Mouse (Mus musculus) heart, embryonic 14.5 days (tissue): ENCODE measurements at regions not wholly inside any gene's neighbourhood (a gene's known extent, or its start where the extent isn't known, plus 50 kb on each side); places are given as distances from the start of the nearest gene placed in this dataset.

ENCODE experiments used
- ATAC-seq: fragments of 200-750 bp; cut with Nextera tagmentation; 2 replicates; pipeline ENCODE4 v1.8.0; 2017; ENCODE audit warnings: low read depth, moderate TSS enrichment; ENCODE audit not compliant: insufficient number of reproducible peaks, insufficient read depth, low FRiP score
- H3K27ac ChIP-seq, 2 experiments: fragments of 200-500 bp in 1 of 2; fragments of 300-500 bp in 1 of 2; sonication (generic) in 1 of 2; replicated peaks in 1 of 2; 2 replicates each; pipeline ENCODE4 v1.5.1; 2012 to 2014; ENCODE audit warnings: low read depth in 2 of 2, low read length in 2 of 2, control low read depth in 1 of 2, mild to moderate bottlenecking in 1 of 2, mixed read lengths in 1 of 2; ENCODE audit not compliant: control insufficient read depth in 1 of 2, insufficient read depth in 1 of 2
- H3K27me3 ChIP-seq: fragments of 300-500 bp; sonication (generic); 2 replicates; pipeline ENCODE4 v1.6.1; 2014; ENCODE audit warnings: mild to moderate bottlenecking, low read length, control low read depth; ENCODE audit not compliant: control insufficient read depth, insufficient read depth
- H3K36me3 ChIP-seq: fragments of 300-500 bp; sonication (generic); 2 replicates; pipeline ENCODE4 v1.6.1; 2014; ENCODE audit warnings: mild to moderate bottlenecking, control low read depth, low read length, mixed read lengths; ENCODE audit not compliant: control insufficient read depth, insufficient read depth
- H3K4me1 ChIP-seq, 2 experiments: fragments of 200-500 bp in 1 of 2; fragments of 300-500 bp in 1 of 2; sonication (generic) in 1 of 2; 2 replicates each; pipeline ENCODE4 v1.6.1; 2012 to 2014; ENCODE audit warnings: low read length in 2 of 2, control low read depth in 1 of 2, mixed read lengths in 1 of 2; ENCODE audit not compliant: control insufficient read depth in 2 of 2, insufficient read depth in 2 of 2
- H3K4me2 ChIP-seq: fragments of 300-500 bp; sonication (generic); 2 replicates; pipeline ENCODE4 v1.6.1; 2014; ENCODE audit warnings: mild to moderate bottlenecking, low read length
- H3K4me3 ChIP-seq, 2 experiments: fragments of 200-500 bp in 1 of 2; fragments of 300-500 bp in 1 of 2; sonication (generic) in 1 of 2; 2 replicates each; pipeline ENCODE4 v1.5.1; 2012 to 2014; ENCODE audit warnings: low read length in 2 of 2, mild to moderate bottlenecking in 2 of 2, control low read depth in 1 of 2, low read depth in 1 of 2, moderate library complexity in 1 of 2; ENCODE audit not compliant: control insufficient read depth in 1 of 2, insufficient read depth in 1 of 2
- H3K9ac ChIP-seq: fragments of 300-500 bp; sonication (generic); 2 replicates; pipeline ENCODE4 v1.6.1; 2014; ENCODE audit warnings: mild to moderate bottlenecking, low read length
- H3K9me3 ChIP-seq: fragments of 300-500 bp; sonication (generic); 2 replicates; pipeline ENCODE4 v1.6.1; 2016; ENCODE audit warnings: low read length, control low read depth; ENCODE audit not compliant: control insufficient read depth
- WGBS: fragments of 180-500 bp; shearing (Covaris S2); extraction: QIAGEN DNeasy Blood & Tissue Kit; methylation state at CpG from one replicate; pipeline ENCODE4 v1.1.7; 2014; 5-methylcytosine and 5-hydroxymethylcytosine counted together

- H3K9ac ChIP-seq: no peak overlapping the region
- no peaks in the 10 kb centered on the region for H3K4me1 ChIP-seq
- no peaks in the 10 kb centered on the region for H3K9me3 ChIP-seq
- no peaks in the 10 kb centered on the region for H3K36me3 ChIP-seq
- H3K27ac ChIP-seq: no peak overlapping the region
- no peak overlapping the region for H3K4me3 ChIP-seq
- no peak overlapping the region for H3K4me2 ChIP-seq
- no peaks in the 10 kb centered on the region for H3K27me3 ChIP-seq
- ATAC-seq: no peak
- WGBS: 82% methylated on average over 4 of the region's 4 CpGs
Observed at GRCm38 (mm10) chr13:101289407-101289806, 456.2 kb upstream of the Slc30a5 start.

GRCm38 (mm10) chr13:101287131-101287530 lies 453.9 kb upstream of the Slc30a5 start:
- H3K27ac ChIP-seq: no peak overlapping the region
- no peaks in the 10 kb centered on the region for H3K27me3 ChIP-seq
- no peak for ATAC-seq
- 50% methylated on average over 4 of the region's 4 CpGs for WGBS
- H3K4me3 ChIP-seq: no peak overlapping the region
- H3K9me3 ChIP-seq: no peaks in the 10 kb centered on the region
- H3K9ac ChIP-seq: no peak overlapping the region
- H3K4me2 ChIP-seq: no peak overlapping the region
- no peaks in the 10 kb centered on the region for H3K4me1 ChIP-seq
- no peaks in the 10 kb centered on the region for H3K36me3 ChIP-seq

- Histone ChIP-seq H3K27ac (no peak overlapping the region), H3K9me3 (no peaks in the 10 kb centered on the region), H3K4me1 (no peaks in the 10 kb centered on the region), H3K4me2 (no peak overlapping the region), H3K9ac (no peak overlapping the region), H3K4me3 (no peak overlapping the region), H3K27me3 (no peaks in the 10 kb centered on the region), H3K36me3 (no peaks in the 10 kb centered on the region)
- WGBS: 86% methylated on average over 15 of the region's 15 CpGs
- ATAC-seq: no peak
Observed at GRCm38 (mm10) chr13:101286029-101286917, 453.0 kb upstream of the Slc30a5 start.

- ATAC-seq: no peak
- Histone ChIP-seq H3K27ac (no peak overlapping the region), H3K9ac (no peak overlapping the region), H3K36me3 (no peaks in the 10 kb centered on the region), H3K4me1 (no peaks in the 10 kb centered on the region), H3K4me3 (no peak overlapping the region), H3K4me2 (no peak overlapping the region), H3K9me3 (no peaks in the 10 kb centered on the region), H3K27me3 (no peaks in the 10 kb centered on the region)
- 59% methylated on average over 1 of the region's 1 CpGs for WGBS
Observed at GRCm38 (mm10) chr13:101278127-101278526, 444.9 kb upstream of the Slc30a5 start.

- Histone ChIP-seq H3K27me3 (no peaks in the 10 kb centered on the region), H3K36me3 (no peaks in the 10 kb centered on the region), H3K27ac (no peak overlapping the region), H3K4me3 (no peak overlapping the region), H3K4me1 (no peaks in the 10 kb centered on the region), H3K9ac (no peak overlapping the region), H3K9me3 (no peaks in the 10 kb centered on the region), H3K4me2 (no peak overlapping the region)
- no peak for ATAC-seq
- WGBS: 70% methylated on average over 2 of the region's 2 CpGs
Observed at GRCm38 (mm10) chr13:101276766-101277165, 443.5 kb upstream of the Slc30a5 start.

- WGBS: 57% methylated on average over 7 of the region's 7 CpGs
- H3K4me3 ChIP-seq: no peak overlapping the region
- no peak overlapping the region for H3K9ac ChIP-seq
- no peaks in the 10 kb centered on the region for H3K9me3 ChIP-seq
- no peak overlapping the region for H3K4me2 ChIP-seq
- no peaks in the 10 kb centered on the region for H3K36me3 ChIP-seq
- H3K4me1 ChIP-seq: no peaks in the 10 kb centered on the region
- H3K27ac ChIP-seq: no peak overlapping the region
- ATAC-seq: no peak
- H3K27me3 ChIP-seq: no peaks in the 10 kb centered on the region
Observed at GRCm38 (mm10) chr13:101274470-101275141, 441.4 kb upstream of the Slc30a5 start.

GRCm38 (mm10) chr13:101273321-101273720 lies 440.1 kb upstream of the Slc30a5 start:
- Histone ChIP-seq H3K9me3 (no peaks in the 10 kb centered on the region), H3K27ac (no peak overlapping the region), H3K4me1 (no peaks in the 10 kb centered on the region), H3K4me3 (no peak overlapping the region), H3K4me2 (no peak overlapping the region), H3K9ac (no peak overlapping the region), H3K36me3 (no peaks in the 10 kb centered on the region), H3K27me3 (no peaks in the 10 kb centered on the region)
- ATAC-seq: no peak
- WGBS: 91% methylated on average over 7 of the region's 7 CpGs
